Mouse (Mus musculus): ENCODE data around the gene Tmem171. TPM values are rescaled to one million over a fixed set of nuclear protein-coding genes. Genes with fewer than 3 reads are reported as not detected.

Tmem171 gene
- polyA plus RNA-seq, 1 experiment, result not detected

- TF ChIP-seq POLR2A (IDR thresholded peaks at IDR 0.05; ENCODE audit: insufficient read depth, low read depth, low read length) (no peak), CTCF (IDR thresholded peaks at IDR 0.05; ENCODE audit: insufficient read depth, low read depth, low read length) (no peak)
- H3K4me1 ChIP-seq (ENCODE audit: control insufficient read depth, insufficient read depth, low read length), result no peaks in the 10 kb centered on the region
- 80% methylated on average over 9 of the region's 9 CpGs for WGBS
- no peak overlapping the region for H3K27ac ChIP-seq (ENCODE audit: insufficient read depth, low read depth, low read length)
- H3K4me3 ChIP-seq (ENCODE audit: insufficient read depth, low read depth, low read length), result no peak overlapping the region
Measured at GRCm38 (mm10) chr13:98684144-98684900, 10.3 kb downstream of the Tmem171 start.

- WGBS, result 69% methylated on average over 2 of the region's 2 CpGs
Measured at GRCm38 (mm10) chr13:98683412-98683811, 11.2 kb downstream of the Tmem171 start.

GRCm38 (mm10) chr13:98680470-98681060 lies 14.1 kb downstream of the Tmem171 start:
- WGBS, result 95% methylated on average over 5 of the region's 5 CpGs
- H3K4me1 ChIP-seq (ENCODE audit: control insufficient read depth, insufficient read depth, low read length), result no peaks in the 10 kb centered on the region
- TF ChIP-seq CTCF (IDR thresholded peaks at IDR 0.05; ENCODE audit: insufficient read depth, low read depth, low read length) (no peak), POLR2A (IDR thresholded peaks at IDR 0.05; ENCODE audit: insufficient read depth, low read depth, low read length) (no peak)
- no peak overlapping the region for H3K4me3 ChIP-seq (ENCODE audit: insufficient read depth, low read depth, low read length)
- no peak overlapping the region for H3K27ac ChIP-seq (ENCODE audit: insufficient read depth, low read depth, low read length)

More at GRCm38 (mm10) chr13:98683412-98683811, 11.2 kb downstream of the Tmem171 start:
- TF ChIP-seq POLR2A (IDR thresholded peaks at IDR 0.05; ENCODE audit: insufficient read depth, low read depth, low read length) (no peak), CTCF (IDR thresholded peaks at IDR 0.05; ENCODE audit: insufficient read depth, low read depth, low read length) (no peak)
- Histone ChIP-seq H3K27ac (ENCODE audit: insufficient read depth, low read depth, low read length) (no peak overlapping the region), H3K4me1 (ENCODE audit: control insufficient read depth, insufficient read depth, low read length) (no peaks in the 10 kb centered on the region), H3K4me3 (ENCODE audit: insufficient read depth, low read depth, low read length) (no peak overlapping the region)

GRCm38 (mm10) chr13:98679631-98680041 lies 15.0 kb downstream of the Tmem171 start:
- TF ChIP-seq CTCF (IDR thresholded peaks at IDR 0.05; ENCODE audit: insufficient read depth, low read depth, low read length) (no peak), POLR2A (IDR thresholded peaks at IDR 0.05; ENCODE audit: insufficient read depth, low read depth, low read length) (no peak)

GRCm38 (mm10) chr13:98679230-98679629 lies 15.4 kb downstream of the Tmem171 start:
- TF ChIP-seq POLR2A (IDR thresholded peaks at IDR 0.05; ENCODE audit: insufficient read depth, low read depth, low read length) (no peak), CTCF (IDR thresholded peaks at IDR 0.05; ENCODE audit: insufficient read depth, low read depth, low read length) (no peak)
- Histone ChIP-seq H3K27ac (ENCODE audit: insufficient read depth, low read depth, low read length) (no peak overlapping the region), H3K4me3 (ENCODE audit: insufficient read depth, low read depth, low read length) (no peak overlapping the region), H3K4me1 (ENCODE audit: control insufficient read depth, insufficient read depth, low read length) (no peaks in the 10 kb centered on the region)
- 95% methylated on average over 1 of the region's 1 CpGs for WGBS

More at GRCm38 (mm10) chr13:98679631-98680041, 15.0 kb downstream of the Tmem171 start:
- WGBS, result 72% methylated on average over 4 of the region's 4 CpGs
- Histone ChIP-seq H3K27ac (ENCODE audit: insufficient read depth, low read depth, low read length) (no peak overlapping the region), H3K4me1 (ENCODE audit: control insufficient read depth, insufficient read depth, low read length) (no peaks in the 10 kb centered on the region), H3K4me3 (ENCODE audit: insufficient read depth, low read depth, low read length) (no peak overlapping the region)

GRCm38 (mm10) chr13:98673922-98674321 lies 20.7 kb downstream of the Tmem171 start:
- no peak overlapping the region for H3K27ac ChIP-seq (ENCODE audit: insufficient read depth, low read depth, low read length)
- WGBS, result 85% methylated on average over 4 of the region's 4 CpGs
- no peak for TF ChIP-seq POLR2A (IDR thresholded peaks at IDR 0.05; ENCODE audit: insufficient read depth, low read depth, low read length)
- no peak for TF ChIP-seq CTCF (IDR thresholded peaks at IDR 0.05; ENCODE audit: insufficient read depth, low read depth, low read length)
- no peak overlapping the region for H3K4me3 ChIP-seq (ENCODE audit: insufficient read depth, low read depth, low read length)
- H3K4me1 ChIP-seq (ENCODE audit: control insufficient read depth, insufficient read depth, low read length), result no peaks in the 10 kb centered on the region

GRCm38 (mm10) chr13:98669296-98669695 lies 25.3 kb downstream of the Tmem171 start:
- no peak overlapping the region for H3K4me3 ChIP-seq (ENCODE audit: insufficient read depth, low read depth, low read length)
- no peak overlapping the region for H3K27ac ChIP-seq (ENCODE audit: insufficient read depth, low read depth, low read length)
- no peak for TF ChIP-seq POLR2A (IDR thresholded peaks at IDR 0.05; ENCODE audit: insufficient read depth, low read depth, low read length)
- no peak for TF ChIP-seq CTCF (IDR thresholded peaks at IDR 0.05; ENCODE audit: insufficient read depth, low read depth, low read length)
- no peaks in the 10 kb centered on the region for H3K4me1 ChIP-seq (ENCODE audit: control insufficient read depth, insufficient read depth, low read length)
- 88% methylated on average over 3 of the region's 3 CpGs for WGBS

GRCm38 (mm10) chr13:98667316-98667715 lies 27.3 kb downstream of the Tmem171 start:
- TF ChIP-seq POLR2A (IDR thresholded peaks at IDR 0.05; ENCODE audit: insufficient read depth, low read depth, low read length) (no peak), CTCF (IDR thresholded peaks at IDR 0.05; ENCODE audit: insufficient read depth, low read depth, low read length) (no peak)
- no peaks in the 10 kb centered on the region for H3K4me1 ChIP-seq (ENCODE audit: control insufficient read depth, insufficient read depth, low read length)
- WGBS, result 83% methylated on average over 3 of the region's 3 CpGs
- no peak overlapping the region for H3K4me3 ChIP-seq (ENCODE audit: insufficient read depth, low read depth, low read length)
- no peak overlapping the region for H3K27ac ChIP-seq (ENCODE audit: insufficient read depth, low read depth, low read length)

GRCm38 (mm10) chr13:98665240-98665639 lies 29.4 kb downstream of the Tmem171 start:
- TF ChIP-seq POLR2A (IDR thresholded peaks at IDR 0.05; ENCODE audit: insufficient read depth, low read depth, low read length), result no peak
- no peak overlapping the region for H3K27ac ChIP-seq (ENCODE audit: insufficient read depth, low read depth, low read length)
- 89% methylated on average over 10 of the region's 10 CpGs for WGBS

More at GRCm38 (mm10) chr13:98665240-98665639, 29.4 kb downstream of the Tmem171 start:
- H3K4me3 ChIP-seq (ENCODE audit: insufficient read depth, low read depth, low read length), result no peak overlapping the region
- H3K4me1 ChIP-seq (ENCODE audit: control insufficient read depth, insufficient read depth, low read length), result no peaks in the 10 kb centered on the region
